Comparison of ENCODE assay signal across 11 mouse cellular contexts in the genomic region with DNA sequence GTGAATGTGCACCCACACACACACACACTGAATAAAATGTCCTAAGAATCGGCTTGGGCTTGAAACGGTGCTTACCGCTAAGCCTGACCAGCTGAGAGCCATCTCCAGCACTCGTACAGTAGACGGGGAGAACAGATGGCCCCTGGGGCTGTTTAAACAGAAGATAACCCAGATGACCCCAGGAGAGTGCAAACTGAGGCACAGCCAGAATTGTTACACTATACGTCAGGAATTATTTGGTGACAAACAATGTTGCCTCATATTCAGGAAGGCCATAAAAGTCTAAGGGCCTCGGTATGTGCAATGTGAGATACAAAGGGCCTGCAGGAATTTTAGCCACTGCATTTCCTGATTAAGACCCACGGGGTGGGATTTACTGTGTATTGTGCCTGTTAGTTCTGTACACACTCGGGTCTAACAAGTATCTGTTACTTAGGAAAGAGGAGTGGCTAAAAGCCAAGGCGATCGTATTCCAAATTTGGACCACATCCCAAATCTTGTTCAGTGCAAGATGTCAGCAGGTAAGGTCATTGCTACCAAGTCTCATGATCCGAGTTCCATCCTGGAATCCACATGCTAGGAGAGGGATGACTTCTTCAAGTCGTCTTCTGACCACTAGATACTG. TPM values are rescaled to one million over a fixed set of nuclear protein-coding genes. Genes with fewer than 3 reads are reported as not detected.
DNase-seq lines count a peak whose midpoint lies in the region; ATAC-seq and TF ChIP-seq lines count a peak whose summit lies in the region.
"Had no signal": no experiment of that assay in that cellular context is flagged by ENCODE, and none has a peak within 500 bp of the region (broad histone marks: within the 10 kb centered on the region; RNA-seq: fewer than 3 reads in every experiment).

No protein-coding gene starts in this region.

- peak overlapping the region; percentile 100; the same call in 1 of the 2 replicates for H3K27ac ChIP-seq in heart, postnatal 0 days (ENCODE audit: low read depth)
- H3K27ac ChIP-seq in midbrain, embryonic 12.5 days (replicated peaks): no peak overlapping the region
- H3K27ac ChIP-seq in midbrain, embryonic 10.5 days (replicated peaks): no peak overlapping the region
- no peak overlapping the region for H3K27ac ChIP-seq in intestine, embryonic 15.5 days
- H3K27ac ChIP-seq in stomach, embryonic 15.5 days: 0 out of 2 replicates have a peak overlapping the region, but pooled peaks have one; percentile 31

- TF ChIP-seq EP300 in heart, postnatal 0 days (IDR thresholded peaks at IDR 0.05; ENCODE audit: low read depth): no peak

- no peak for TF ChIP-seq CTCF in heart, postnatal 0 days (IDR thresholded peaks at IDR 0.05; ENCODE audit: low read depth)

- H3K4me1 ChIP-seq in heart, postnatal 0 days (ENCODE audit: control insufficient read depth, insufficient read depth): peaks cover 23% of the 10 kb centered on the region
- peaks cover 24% of the 10 kb centered on the region for H3K4me1 ChIP-seq in midbrain, embryonic 12.5 days
- peaks cover 44% of the 10 kb centered on the region for H3K4me1 ChIP-seq in midbrain, embryonic 10.5 days
- H3K4me1 ChIP-seq in intestine, embryonic 15.5 days (replicated peaks): peaks cover 19% of the 10 kb centered on the region
- H3K4me1 ChIP-seq in stomach, embryonic 15.5 days: peaks cover 22% of the 10 kb centered on the region

- no peak overlapping the region for H3K9ac ChIP-seq in heart, postnatal 0 days (replicated peaks; ENCODE audit: low read depth, low read length)
- H3K9ac ChIP-seq in midbrain, embryonic 12.5 days (replicated peaks): no peak overlapping the region; the same call in 1 of the 2 replicates
- H3K9ac ChIP-seq in intestine, embryonic 15.5 days: no peak overlapping the region
- no peak overlapping the region for H3K9ac ChIP-seq in stomach, embryonic 15.5 days

- H3K4me2 ChIP-seq in heart, postnatal 0 days (ENCODE audit: low read depth, low read length): peak overlapping the region; percentile 91; the same call in 1 of the 2 replicates
- H3K4me2 ChIP-seq in midbrain, embryonic 12.5 days (replicated peaks): 0 out of 2 replicates have a peak overlapping the region, but pooled peaks have one; percentile 54
- H3K4me2 ChIP-seq in intestine, embryonic 15.5 days (replicated peaks): peak overlapping the region; percentile 71; the same call in 1 of the 2 replicates
- peak overlapping the region; percentile 77 for H3K4me2 ChIP-seq in stomach, embryonic 15.5 days

- WGBS in heart, postnatal 0 days: 25% methylated on average over 13 of the region's 13 CpGs
- 65% methylated on average over 13 of the region's 13 CpGs for WGBS in midbrain, embryonic 12.5 days
- 73% methylated on average over 13 of the region's 13 CpGs for WGBS in midbrain, embryonic 10.5 days
- 21% methylated on average over 13 of the region's 13 CpGs for WGBS in intestine, embryonic 15.5 days
- 22% methylated on average over 13 of the region's 13 CpGs for WGBS in stomach, embryonic 15.5 days

- no peak overlapping the region for H3K4me3 ChIP-seq in heart, postnatal 0 days (ENCODE audit: low read depth, low read length)
- no peak overlapping the region for H3K4me3 ChIP-seq in midbrain, embryonic 12.5 days
- no peak overlapping the region for H3K4me3 ChIP-seq in midbrain, embryonic 10.5 days
- no peak overlapping the region for H3K4me3 ChIP-seq in intestine, embryonic 15.5 days (replicated peaks)
- no peak overlapping the region for H3K4me3 ChIP-seq in stomach, embryonic 15.5 days (replicated peaks)

- no peak for ATAC-seq in heart, postnatal 0 days (ENCODE audit: insufficient read depth, low read depth)
- ATAC-seq in midbrain, embryonic 12.5 days (ENCODE audit: low FRiP score, low read depth): no peak
- no peak for ATAC-seq in intestine, embryonic 15.5 days
- ATAC-seq in stomach, embryonic 15.5 days (ENCODE audit: insufficient read depth, low FRiP score, low read depth): no peak

- no peaks in the 10 kb centered on the region for H3K27me3 ChIP-seq in heart, postnatal 0 days (ENCODE audit: control insufficient read depth, insufficient read depth, low read length)
- no peaks in the 10 kb centered on the region for H3K27me3 ChIP-seq in midbrain, embryonic 12.5 days
- no peaks in the 10 kb centered on the region for H3K27me3 ChIP-seq in midbrain, embryonic 10.5 days (ENCODE audit: low read depth, poor library complexity, severe bottlenecking)
- no peaks in the 10 kb centered on the region for H3K27me3 ChIP-seq in intestine, embryonic 15.5 days (replicated peaks)
- no peaks in the 10 kb centered on the region for H3K27me3 ChIP-seq in stomach, embryonic 15.5 days (replicated peaks)
- H3K27me3 ChIP-seq: hindbrain, embryonic 15.5 days had no signal

- H3K9me3 ChIP-seq in heart, postnatal 0 days (replicated peaks; ENCODE audit: control insufficient read depth, low read length): no peaks in the 10 kb centered on the region
- H3K9me3 ChIP-seq in midbrain, embryonic 12.5 days: no peaks in the 10 kb centered on the region
- no peaks in the 10 kb centered on the region for H3K9me3 ChIP-seq in midbrain, embryonic 10.5 days (replicated peaks)
- no peaks in the 10 kb centered on the region for H3K9me3 ChIP-seq in intestine, embryonic 15.5 days
- H3K9me3 ChIP-seq in stomach, embryonic 15.5 days: no peaks in the 10 kb centered on the region
- H3K9me3 ChIP-seq: G1E; hindbrain, embryonic 15.5 days had no signal

- DNase-seq in heart, postnatal 0 days (ENCODE audit: low spot score): no peak
- DNase-seq in heart, adult 11 months: no peak
- no peak for DNase-seq in midbrain, embryonic 10.5 days (ENCODE audit: low spot score)
- no peak for DNase-seq in urinary bladder, postnatal 4 days (ENCODE audit: low spot score in 2 of 2)
- DNase-seq in testis, postnatal 14 days (ENCODE audit: low spot score): no peak
- DNase-seq: right cerebral cortex, postnatal 4 days had no signal

- no peaks in the 10 kb centered on the region for H3K36me3 ChIP-seq in heart, postnatal 0 days (replicated peaks; ENCODE audit: control insufficient read depth, insufficient read depth, low read length)
- no peaks in the 10 kb centered on the region for H3K36me3 ChIP-seq in midbrain, embryonic 12.5 days
- H3K36me3 ChIP-seq in midbrain, embryonic 10.5 days: peaks cover 12% of the 10 kb centered on the region
- H3K36me3 ChIP-seq in intestine, embryonic 15.5 days: no peaks in the 10 kb centered on the region
- H3K36me3 ChIP-seq in stomach, embryonic 15.5 days: no peaks in the 10 kb centered on the region
- H3K36me3 ChIP-seq: hindbrain, embryonic 15.5 days had no signal

RNA-seq across cellular contexts. Expression of a gene that starts 1.7 kb away (rescaled TPM):
- 40.1 and 43.3 TPM in 2 replicates for total RNA-seq in heart, postnatal 0 days (2014; rRNA removed; ENCODE audit: low replicate concordance)
- polyA plus RNA-seq in heart, postnatal 0 days (2015; fragmentation: Nextera tagmentation; extraction: Ambion mirVana): 2.2 TPM in 2 replicates
- polyA plus RNA-seq in midbrain, embryonic 12.5 days (2016; fragmentation: Nextera tagmentation; extraction: Ambion mirVana): 4.0 and 4.1 TPM in 2 replicates
- polyA plus RNA-seq in midbrain, embryonic 10.5 days (2016; fragmentation: Nextera tagmentation; extraction: Ambion mirVana): 2.9 and 3.4 TPM in 2 replicates
- 4.6 and 4.7 TPM in 2 replicates for polyA plus RNA-seq in intestine, embryonic 15.5 days (2015; fragmentation: Nextera tagmentation; extraction: Ambion mirVana)
- polyA plus RNA-seq in stomach, embryonic 15.5 days (2015; fragmentation: Nextera tagmentation; extraction: Ambion mirVana): 4.3 and 4.8 TPM in 2 replicates

Comparison
In these comparisons a context has a peak if more than half of its experiments do, and no peak if none do; other contexts are left out.
1. H3K27ac ChIP-seq: peak in heart, postnatal 0 days (single experiment) and stomach, embryonic 15.5 days (single experiment); none in midbrain, embryonic 12.5 days (single experiment), midbrain, embryonic 10.5 days (single experiment) and intestine, embryonic 15.5 days (single experiment).
2. Peak in every context shown above with its lines, with median percentiles within 50 percentile points of each other: H3K4me2 ChIP-seq.